Comparison of ENCODE assay signal across 9 mouse cellular contexts in the genomic region with DNA sequence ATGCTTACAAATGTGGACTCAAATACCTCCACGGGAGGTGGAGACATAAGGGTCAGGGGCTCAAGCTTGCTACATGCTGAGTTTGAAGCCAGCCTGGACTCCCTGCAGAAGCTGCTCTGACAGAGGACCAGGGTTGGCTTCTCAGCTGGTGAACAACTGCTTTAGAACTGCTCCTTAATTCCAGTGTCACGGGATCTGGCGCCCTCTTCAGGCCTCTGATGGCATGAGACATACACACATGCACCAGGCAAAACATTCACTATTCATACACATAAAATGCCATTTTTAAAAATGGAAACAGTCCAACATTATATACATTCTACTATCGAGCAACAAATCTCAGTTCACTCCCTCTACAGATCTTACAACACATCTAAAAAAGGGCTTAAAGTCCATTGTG. TPM values are rescaled to one million over a fixed set of nuclear protein-coding genes. Genes with fewer than 3 reads are reported as not detected.
DNase-seq lines count a peak whose midpoint lies in the region; ATAC-seq lines count a peak whose summit lies in the region.
"Had no signal": no experiment of that assay in that cellular context is flagged by ENCODE, and none has a peak within 500 bp of the region (broad histone marks: within the 10 kb centered on the region; RNA-seq: fewer than 3 reads in every experiment).

No protein-coding gene starts in this region.

- H3K4me3 ChIP-seq in kidney, embryonic 16.5 days (ENCODE audit: low read length): no peak overlapping the region
- no peak overlapping the region for H3K4me3 ChIP-seq in limb, embryonic 11.5 days (ENCODE audit: low read depth, low read length)
- H3K4me3 ChIP-seq: erythroblast, embryonic 14.5 days had no signal

- H3K9ac ChIP-seq in kidney, embryonic 16.5 days (replicated peaks; ENCODE audit: low read length): no peak overlapping the region
- no peak overlapping the region for H3K9ac ChIP-seq in limb, embryonic 11.5 days (ENCODE audit: low read length)

- no peak overlapping the region for H3K4me2 ChIP-seq in kidney, embryonic 16.5 days (replicated peaks; ENCODE audit: low read depth, low read length)
- no peak overlapping the region for H3K4me2 ChIP-seq in limb, embryonic 11.5 days (ENCODE audit: low read depth, severe bottlenecking)

- H3K9me3 ChIP-seq in kidney, embryonic 16.5 days (ENCODE audit: low read length): no peaks in the 10 kb centered on the region
- no peaks in the 10 kb centered on the region for H3K9me3 ChIP-seq in limb, embryonic 11.5 days (ENCODE audit: control insufficient read depth, low read length)

- no peaks in the 10 kb centered on the region for H3K36me3 ChIP-seq in kidney, embryonic 16.5 days (ENCODE audit: insufficient read depth, low read length)
- H3K36me3 ChIP-seq in limb, embryonic 11.5 days (ENCODE audit: control insufficient read depth, insufficient read depth, low read length): no peaks in the 10 kb centered on the region

- no peak overlapping the region for H3K27ac ChIP-seq in kidney, embryonic 16.5 days (ENCODE audit: low read length)
- no peak overlapping the region for H3K27ac ChIP-seq in limb, embryonic 11.5 days (replicated peaks; ENCODE audit: low read depth, low read length)

- H3K4me1 ChIP-seq in kidney, embryonic 16.5 days (ENCODE audit: insufficient read depth, low read length): no peaks in the 10 kb centered on the region
- H3K4me1 ChIP-seq in limb, embryonic 11.5 days (ENCODE audit: control insufficient read depth, insufficient read depth, low read length): no peaks in the 10 kb centered on the region

- no peak for ATAC-seq in kidney, embryonic 16.5 days (ENCODE audit: low FRiP score, low TSS enrichment)
- no peak for ATAC-seq in limb, embryonic 11.5 days (ENCODE audit: insufficient number of reproducible peaks, low FRiP score, low TSS enrichment, low read depth)

- WGBS in kidney, embryonic 16.5 days: 21% methylated on average over 4 of the region's 4 CpGs
- 18% methylated on average over 4 of the region's 4 CpGs for WGBS in limb, embryonic 11.5 days

- H3K27me3 ChIP-seq in kidney, embryonic 16.5 days (ENCODE audit: insufficient read depth, low read length): no peaks in the 10 kb centered on the region
- H3K27me3 ChIP-seq in limb, embryonic 11.5 days (ENCODE audit: control insufficient read depth, insufficient read depth, low read length): no peaks in the 10 kb centered on the region

- intact Hi-C loops in gastrocnemius, postnatal 14 days (cut with DNase I; ENCODE audit: low total_unique reads): no loop called here

- DNase-seq in kidney, adult 11 months: peak; percentile 47
- DNase-seq in ES-CJ7 (ENCODE audit: low read depth, low spot score): peak; percentile 18
- peak; percentile 47 for DNase-seq in brain, adult 2 months (ENCODE audit: low read depth, low spot score)
- peak; percentile 62 for DNase-seq in gastrocnemius, postnatal 14 days
- peak; percentile 75 for DNase-seq in limb, embryonic 11.5 days (ENCODE audit: low spot score)
- DNase-seq in natural killer cell, adult 2 months (ENCODE audit: low spot score in 2 of 2): peak; percentile 50 to 73
- DNase-seq in thymus, postnatal 36 days: peak; percentile 60 to 76

RNA-seq across cellular contexts. Expression of gene Nusap1, which starts 30.7 kb away (rescaled TPM):
- polyA plus RNA-seq in kidney, embryonic 16.5 days (2015; fragmentation: Nextera tagmentation; extraction: Ambion mirVana): 73.2 and 78.0 TPM in 2 replicates
- 1 to 10 TPM; 3.1 TPM for total RNA-seq in gastrocnemius, postnatal 14 days (2021)
- polyA plus RNA-seq in limb, embryonic 11.5 days (2014; fragmentation: Nextera tagmentation; extraction: Ambion mirVana): 90.4 and 94.3 TPM in 2 replicates

RNA-seq across cellular contexts. Expression of gene Oip5, which starts 30.9 kb away (rescaled TPM):
- 28.9 and 31.2 TPM in 2 replicates for polyA plus RNA-seq in kidney, embryonic 16.5 days (2015; fragmentation: Nextera tagmentation; extraction: Ambion mirVana)
- 1 to 10 TPM in 1 of 2 experiments, under 1 TPM in 1; 0.82 to 1.2 TPM for total RNA-seq in gastrocnemius, postnatal 14 days (2021)
- 33.0 and 35.6 TPM in 2 replicates for polyA plus RNA-seq in limb, embryonic 11.5 days (2014; fragmentation: Nextera tagmentation; extraction: Ambion mirVana)

RNA-seq across cellular contexts. Expression of gene Chp1, which starts 39.9 kb away (rescaled TPM):
- 66.1 and 68.6 TPM in 2 replicates for polyA plus RNA-seq in kidney, embryonic 16.5 days (2015; fragmentation: Nextera tagmentation; extraction: Ambion mirVana)
- 10 to 100 TPM; 53.3 to 60.3 TPM for total RNA-seq in gastrocnemius, postnatal 14 days (2021)
- 60.7 and 65.5 TPM in 2 replicates for polyA plus RNA-seq in limb, embryonic 11.5 days (2014; fragmentation: Nextera tagmentation; extraction: Ambion mirVana)

RNA-seq across cellular contexts. Expression of gene Exd1, which starts 40.0 kb away (rescaled TPM):
- polyA plus RNA-seq in kidney, embryonic 16.5 days (2015; fragmentation: Nextera tagmentation; extraction: Ambion mirVana): 0.41 and 0.84 TPM in 2 replicates
- total RNA-seq in gastrocnemius, postnatal 14 days (2021): under 1 TPM; 0.13 to 0.35 TPM
- 0.29 and 0.43 TPM in 2 replicates for polyA plus RNA-seq in limb, embryonic 11.5 days (2014; fragmentation: Nextera tagmentation; extraction: Ambion mirVana)
- polyA plus RNA-seq: erythroblast, embryonic 14.5 days had no signal

Comparison
In these comparisons a context has a peak if more than half of its experiments do, and no peak if none do; other contexts are left out.
1. DNase-seq: peak in every context shown above with its lines; median percentile 75 in limb, embryonic 11.5 days; 68 in thymus, postnatal 36 days; 62 in gastrocnemius, postnatal 14 days; 62 in natural killer cell, adult 2 months; 47 in kidney, adult 11 months; 47 in brain, adult 2 months; 18 in ES-CJ7.